Mouse (Mus musculus) brown adipose tissue, adult 24 weeks (tissue): ENCODE measurements around the gene Prkaa2. TPM values are rescaled to one million over a fixed set of nuclear protein-coding genes. Genes with fewer than 3 reads are reported as not detected.
"Not testable (repeated sequence)": the region's sequence is repeated elsewhere in the genome, so short reads cannot be mapped to it uniquely, and the experiment has no call there.

Experiments used
- H3K27ac ChIP-seq: fragments of 200-500 bp; replicated peaks from 2 replicates; pipeline ENCODE4 v1.5.1; 2012; ENCODE audit warnings: low read depth, mild to moderate bottlenecking, low read length
- H3K4me1 ChIP-seq: fragments of 200-500 bp; 2 replicates; pipeline ENCODE4 v1.6.1; 2012; ENCODE audit warnings: low read length, mixed read lengths; ENCODE audit not compliant: control insufficient read depth, insufficient read depth, insufficient read length
- H3K4me3 ChIP-seq: fragments of 200-500 bp; 2 replicates; pipeline ENCODE4 v1.5.1; 2012; ENCODE audit warnings: low read depth, mild to moderate bottlenecking, low read length, moderate library complexity; ENCODE audit not compliant: insufficient read depth
- polyA plus RNA-seq: library from polyadenylated mRNA; stranded (reverse); fragments of >200 nt; gene quantifications from 2 replicates; pipeline ENCODE4 v1.2.4, GENCODE M21; 2012; ENCODE audit not compliant: missing spikeins, insufficient read depth, insufficient read length

Prkaa2 gene
- polyA plus RNA-seq, 1 experiment: 11.7 TPM

GRCm38 (mm10) chr4:105007360-105008018, 102.2 kb downstream of the Prkaa2 start:
- Histone ChIP-seq H3K27ac (no peak overlapping the region), H3K4me1 (no peaks in the 10 kb centered on the region), H3K4me3 (no peak overlapping the region)

DNA sequence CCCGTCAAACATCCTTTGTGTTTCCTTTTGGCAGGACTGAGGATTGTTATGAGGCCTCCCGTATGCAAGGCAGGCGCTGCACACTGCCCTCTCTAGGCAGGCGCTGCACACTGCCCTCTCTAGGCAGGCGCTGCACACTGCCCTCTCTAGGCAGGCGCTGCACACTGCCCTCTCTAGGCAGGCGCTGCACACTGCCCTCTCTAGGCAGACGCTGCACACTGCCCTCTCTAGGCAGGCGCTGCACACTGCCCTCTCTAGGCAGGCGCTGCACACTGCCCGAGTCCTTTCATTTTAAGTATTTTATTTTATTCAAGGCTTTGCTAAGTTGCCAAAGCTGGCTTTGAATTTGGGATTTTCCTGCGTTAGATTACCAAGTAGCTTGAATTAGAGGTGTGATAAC, 105.0 kb downstream of the Prkaa2 start:
- not testable (repeated sequence) for H3K27ac ChIP-seq, H3K4me3 ChIP-seq, H3K4me1 ChIP-seq

DNA sequence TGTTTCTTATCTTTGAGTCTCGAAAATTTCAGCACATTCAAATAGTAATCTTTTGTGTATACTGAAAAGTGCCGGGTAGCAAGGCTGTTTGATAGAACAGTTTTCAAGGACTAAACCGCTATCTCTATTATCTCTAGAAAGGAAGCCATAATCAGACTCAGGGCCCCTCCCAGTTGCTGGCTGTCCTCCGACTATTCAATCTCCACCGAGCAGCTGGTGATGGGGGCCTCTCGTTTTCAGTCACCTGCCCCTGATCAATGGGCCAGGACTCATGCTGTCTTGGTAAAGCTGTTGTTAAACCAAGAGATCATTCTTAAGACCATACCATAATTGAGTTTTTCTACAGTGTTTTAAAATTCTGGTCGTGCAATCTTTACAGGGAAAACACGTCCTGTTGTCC, 105.6 kb downstream of the Prkaa2 start:
- Histone ChIP-seq H3K27ac (no peak overlapping the region), H3K4me1 (no peaks in the 10 kb centered on the region), H3K4me3 (no peak overlapping the region)

GRCm38 (mm10) chr4:105001736-105002135, 108.0 kb downstream of the Prkaa2 start:
- H3K27ac ChIP-seq: no peak overlapping the region
- no peak overlapping the region for H3K4me3 ChIP-seq
- H3K4me1 ChIP-seq: no peaks in the 10 kb centered on the region

GRCm38 (mm10) chr4:104999702-105000101, 110.0 kb downstream of the Prkaa2 start:
- Histone ChIP-seq H3K4me1 (no peaks in the 10 kb centered on the region), H3K4me3 (no peak overlapping the region), H3K27ac (no peak overlapping the region)

DNA sequence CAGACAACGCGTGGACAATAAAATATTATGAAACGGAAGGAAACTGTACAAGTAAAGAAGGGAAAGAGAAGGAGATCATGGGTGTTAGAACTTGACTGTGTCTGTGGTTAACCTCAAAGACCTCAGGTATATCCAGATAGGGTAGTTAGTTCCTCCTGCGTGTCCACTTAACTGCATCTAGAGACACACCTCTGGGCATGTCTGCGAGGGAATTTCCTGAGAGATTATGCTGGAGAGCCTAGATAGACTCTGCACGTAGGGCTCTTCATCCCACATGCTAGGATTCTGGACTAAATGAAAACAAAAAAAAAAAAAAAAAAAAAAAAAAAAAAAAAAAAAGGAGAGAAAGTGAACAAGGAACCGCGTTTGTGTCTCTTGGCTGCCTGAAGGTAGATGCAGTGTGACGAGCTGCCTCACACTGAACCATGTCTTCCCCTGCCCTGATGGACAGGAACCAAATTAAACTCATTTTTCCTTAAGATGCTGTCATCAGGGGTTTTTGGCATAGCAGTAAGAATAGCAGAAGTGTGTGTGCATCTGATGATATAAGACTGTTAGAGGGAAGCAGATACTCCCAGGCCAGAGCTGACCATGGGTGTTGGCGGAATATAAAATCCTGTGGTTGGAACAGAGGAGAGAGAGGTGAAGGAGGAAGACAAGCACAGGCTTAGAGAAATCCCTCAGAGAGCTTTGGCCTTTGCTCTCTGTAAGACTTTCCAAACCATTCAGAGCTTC, 116.4 kb downstream of the Prkaa2 start:
- Histone ChIP-seq H3K27ac (no peak overlapping the region), H3K4me3 (no peak overlapping the region), H3K4me1 (no peaks in the 10 kb centered on the region)

- Histone ChIP-seq H3K27ac (no peak overlapping the region), H3K4me1 (no peaks in the 10 kb centered on the region), H3K4me3 (no peak overlapping the region)
These were observed 117.4 kb downstream of the Prkaa2 start for GRCm38 (mm10) chr4:104992271-104992670.

DNA sequence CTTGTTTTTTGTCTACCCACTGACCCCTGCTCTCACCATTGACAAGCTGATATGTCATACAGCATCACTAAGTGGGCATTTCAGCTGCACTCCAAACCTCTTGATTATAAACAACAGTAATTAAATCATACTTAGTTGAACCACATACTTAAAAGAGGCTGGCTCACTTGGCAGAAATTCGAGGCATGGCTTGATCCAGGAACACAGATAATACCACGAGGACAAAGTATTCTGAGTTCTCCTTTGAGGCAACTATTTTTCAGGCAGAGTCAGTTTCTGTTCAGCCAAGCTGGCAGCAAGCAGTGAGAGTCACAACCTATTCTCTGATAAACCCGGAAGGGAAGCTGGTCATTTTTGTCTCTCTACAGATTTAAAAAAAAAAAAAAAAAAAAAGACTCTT, 119.0 kb downstream of the Prkaa2 start:
- no peak overlapping the region for H3K27ac ChIP-seq
- H3K4me1 ChIP-seq: no peaks in the 10 kb centered on the region
- no peak overlapping the region for H3K4me3 ChIP-seq

- Histone ChIP-seq H3K27ac (no peak overlapping the region), H3K4me3 (no peak overlapping the region), H3K4me1 (no peaks in the 10 kb centered on the region)
These were observed 119.7 kb downstream of the Prkaa2 start for GRCm38 (mm10) chr4:104990016-104990415.

GRCm38 (mm10) chr4:104988709-104989108, 121.0 kb downstream of the Prkaa2 start:
- H3K27ac ChIP-seq: no peak overlapping the region
- no peak overlapping the region for H3K4me3 ChIP-seq
- no peaks in the 10 kb centered on the region for H3K4me1 ChIP-seq

DNA sequence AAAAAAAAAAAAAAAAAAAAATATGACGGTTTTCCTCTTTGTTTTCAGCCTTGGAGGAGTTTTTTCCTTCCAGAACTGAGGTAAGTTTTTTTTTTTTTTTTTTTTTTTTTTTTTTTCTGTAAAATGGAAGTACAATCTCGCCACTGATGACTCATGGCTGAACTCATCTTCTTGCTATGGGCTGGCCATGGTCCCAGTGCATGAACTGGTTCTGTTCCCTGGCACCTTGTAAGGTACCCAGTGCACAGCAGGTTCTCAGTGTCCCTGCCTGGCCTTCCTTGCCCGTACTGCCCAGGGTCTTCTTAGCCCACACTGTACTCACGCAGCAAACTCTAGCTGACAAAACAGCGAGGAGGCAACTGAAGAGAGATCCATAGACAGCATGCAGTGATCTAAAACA, 121.6 kb downstream of the Prkaa2 start:
- no peak overlapping the region for H3K27ac ChIP-seq
- no peak overlapping the region for H3K4me3 ChIP-seq
- no peaks in the 10 kb centered on the region for H3K4me1 ChIP-seq

DNA sequence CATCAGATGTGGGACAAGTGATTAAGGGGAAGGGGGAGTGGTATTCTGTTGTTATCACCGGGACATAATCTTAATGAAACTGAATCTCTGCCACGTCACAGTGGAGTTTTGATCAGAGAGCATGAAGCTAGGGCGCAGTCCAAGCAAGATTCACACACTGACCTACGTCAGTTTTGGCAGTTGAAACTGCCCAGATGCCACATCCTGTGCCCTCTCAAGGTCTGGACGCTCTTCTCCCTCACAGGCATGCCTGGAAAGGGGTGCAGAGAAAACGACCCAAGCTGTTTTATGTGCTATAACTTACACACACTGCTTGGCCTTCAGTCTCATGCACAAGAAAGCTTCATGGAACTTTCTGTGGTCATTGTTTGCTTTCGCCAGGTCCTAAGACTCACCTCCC, 122.1 kb downstream of the Prkaa2 start:
- no peak overlapping the region for H3K4me3 ChIP-seq
- no peak overlapping the region for H3K27ac ChIP-seq
- no peaks in the 10 kb centered on the region for H3K4me1 ChIP-seq

- H3K27ac ChIP-seq: no peak overlapping the region
- no peak overlapping the region for H3K4me3 ChIP-seq
- no peaks in the 10 kb centered on the region for H3K4me1 ChIP-seq
These were observed 123.6 kb downstream of the Prkaa2 start for GRCm38 (mm10) chr4:104985960-104986632.
